Mouse (Mus musculus) heart, embryonic 11.5 days (tissue): ENCODE data around the gene Pla2g3. TPM values are rescaled to one million over a fixed set of nuclear protein-coding genes. Genes with fewer than 3 reads are reported as not detected.

Experiments used
- ATAC-seq: fragments of 200-750 bp; cut with Nextera tagmentation; replicated peaks from 2 replicates; pipeline ENCODE4 v1.8.0; 2017; ENCODE audit warnings: moderate library complexity; ENCODE audit not compliant: insufficient number of reproducible peaks, low FRiP score, low TSS enrichment
- H3K27ac ChIP-seq: fragments of 300-500 bp; sonication (generic); 2 replicates; pipeline ENCODE4 v1.5.1; 2014; ENCODE audit warnings: mild to moderate bottlenecking, low read depth, low read length
- H3K27me3 ChIP-seq: fragments of 300-500 bp; sonication (generic); 2 replicates; pipeline ENCODE4 v1.6.1; 2014; ENCODE audit warnings: mild to moderate bottlenecking, low read length, mixed read lengths; ENCODE audit not compliant: control insufficient read depth, insufficient read depth
- H3K36me3 ChIP-seq: fragments of 300-500 bp; sonication (generic); 2 replicates; pipeline ENCODE4 v1.6.1; 2014; ENCODE audit warnings: mild to moderate bottlenecking, low read length, moderate library complexity, mixed read lengths; ENCODE audit not compliant: control insufficient read depth, insufficient read depth
- H3K4me1 ChIP-seq: fragments of 300-500 bp; sonication (generic); 2 replicates; pipeline ENCODE4 v1.6.1; 2014; ENCODE audit warnings: low read length; ENCODE audit not compliant: control insufficient read depth, insufficient read depth
- H3K4me2 ChIP-seq: fragments of 300-500 bp; sonication (generic); 2 replicates; pipeline ENCODE4 v1.6.1; 2014; ENCODE audit warnings: mild to moderate bottlenecking, moderate library complexity
- H3K4me3 ChIP-seq: fragments of 300-500 bp; sonication (generic); 2 replicates; pipeline ENCODE4 v1.5.1; 2014; ENCODE audit warnings: low read depth, low read length
- H3K9ac ChIP-seq: fragments of 300-500 bp; sonication (generic); 2 replicates; pipeline ENCODE4 v1.6.1; 2014; ENCODE audit warnings: mild to moderate bottlenecking, low read depth, low read length, moderate library complexity
- H3K9me3 ChIP-seq: fragments of 300-500 bp; sonication (generic); replicated peaks from 2 replicates; pipeline ENCODE4 v1.6.1; 2016; ENCODE audit warnings: low read length; ENCODE audit not compliant: control insufficient read depth
- WGBS: fragments of 180-500 bp; shearing (Covaris S2); extraction: QIAGEN DNeasy Blood & Tissue Kit; methylation state at CpG from one replicate; pipeline ENCODE4 v1.1.7; 2014; ENCODE audit not compliant: insufficient replicate concordance; 5-methylcytosine and 5-hydroxymethylcytosine counted together
- polyA plus RNA-seq: library from polyadenylated mRNA; unstranded; fragments of >200 nt; fragmentation: Nextera tagmentation; extraction: Ambion mirVana; gene quantifications from 2 replicates; pipeline ENCODE4 v1.2.1, GENCODE M21; 2014

Pla2g3 gene
- 0.26 and 0.39 TPM in 2 replicates for polyA plus RNA-seq

DNA sequence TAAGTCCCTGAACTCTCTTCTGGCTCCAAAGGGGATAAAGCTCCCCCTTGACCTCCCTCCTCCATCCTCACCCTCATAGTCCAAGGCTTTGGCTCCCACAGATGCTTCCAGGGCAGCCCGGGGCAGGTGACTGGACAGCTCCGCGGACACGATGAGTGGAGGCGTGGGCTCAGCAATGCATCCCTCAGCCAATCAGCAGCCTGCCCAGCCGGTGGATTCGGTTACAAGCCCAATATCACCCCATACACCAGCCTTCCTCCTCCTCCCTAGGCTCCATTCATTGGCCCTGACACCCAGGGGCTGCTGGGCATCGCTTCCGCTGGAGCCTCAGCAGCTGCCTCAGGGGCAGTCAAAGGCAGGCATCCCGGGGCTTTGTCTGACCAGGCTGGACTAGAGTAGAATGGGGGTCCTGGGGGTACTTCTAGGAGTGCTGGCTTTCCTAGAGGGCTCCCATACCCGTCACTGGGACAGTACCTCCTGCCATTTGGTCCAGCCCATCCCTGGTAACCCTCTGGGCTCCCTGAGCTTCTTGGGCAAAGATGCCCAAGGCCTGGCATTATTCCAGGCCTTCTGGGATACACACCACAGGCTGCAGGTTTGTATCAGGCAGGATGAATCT is at the start of gene Pla2g3:
TSS of gene Pla2g3 (plus strand) at position 333 of the 619 bp plus-strand sequence.
- 24% methylated on average over 11 of the region's 11 CpGs for WGBS
- no peak within 1 kb of the TSS for H3K4me2 ChIP-seq
- no peak within 1 kb of the TSS for H3K9ac ChIP-seq
- H3K4me3 ChIP-seq: no peak within 1 kb of the TSS
- no peak for ATAC-seq
- no peaks in the 10 kb centered on the region for H3K27me3 ChIP-seq
- H3K4me1 ChIP-seq: no peaks in the 10 kb centered on the region
- no peak within 1 kb of the TSS for H3K27ac ChIP-seq
- no peaks in the 10 kb centered on the region for H3K9me3 ChIP-seq
- no peaks in the 10 kb centered on the region for H3K36me3 ChIP-seq

DNA sequence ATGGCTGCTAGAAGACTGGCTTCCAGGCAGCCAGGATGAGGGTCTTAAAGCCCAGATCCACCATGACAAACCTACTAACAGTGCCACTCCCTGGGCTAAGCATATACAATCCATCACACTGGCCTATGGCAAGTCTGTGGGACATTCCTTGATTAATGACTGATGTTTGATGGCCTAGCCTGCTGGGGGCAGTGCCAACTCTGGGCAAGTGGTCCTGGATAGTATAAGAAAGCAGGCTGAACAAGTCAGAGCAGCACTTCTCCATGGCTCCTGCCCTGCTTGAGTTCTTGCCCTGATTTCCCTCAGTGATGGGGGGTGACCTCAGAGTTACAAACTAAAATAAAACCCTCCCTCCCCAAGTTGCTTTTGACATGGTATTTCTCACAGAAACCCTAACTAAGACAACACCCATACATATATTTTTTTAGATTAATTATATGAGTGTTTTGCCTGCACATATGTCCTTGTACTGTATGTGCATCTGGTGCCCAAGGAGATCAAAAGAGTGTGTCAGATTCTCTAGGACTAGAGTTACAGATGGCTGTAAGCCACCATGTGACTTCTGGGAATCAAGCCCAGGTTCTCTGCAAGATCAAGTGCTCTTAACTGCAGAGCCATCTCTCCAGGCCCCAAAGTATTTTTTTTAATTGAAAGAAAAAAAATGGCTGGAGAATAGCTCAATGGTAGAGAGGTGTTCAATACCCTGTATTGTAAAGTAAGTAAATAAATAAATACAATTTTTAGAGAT is 46.2 kb upstream of the Pla2g3 start:
- Histone ChIP-seq H3K4me1 (peaks cover 3% of the 10 kb centered on the region; the same call in 1 of the 2 replicates), H3K27ac (no peak overlapping the region), H3K9me3 (no peaks in the 10 kb centered on the region), H3K27me3 (no peaks in the 10 kb centered on the region), H3K9ac (no peak overlapping the region), H3K4me2 (no peak overlapping the region), H3K36me3 (no peaks in the 10 kb centered on the region), H3K4me3 (no peak overlapping the region)
- ATAC-seq: no peak

DNA sequence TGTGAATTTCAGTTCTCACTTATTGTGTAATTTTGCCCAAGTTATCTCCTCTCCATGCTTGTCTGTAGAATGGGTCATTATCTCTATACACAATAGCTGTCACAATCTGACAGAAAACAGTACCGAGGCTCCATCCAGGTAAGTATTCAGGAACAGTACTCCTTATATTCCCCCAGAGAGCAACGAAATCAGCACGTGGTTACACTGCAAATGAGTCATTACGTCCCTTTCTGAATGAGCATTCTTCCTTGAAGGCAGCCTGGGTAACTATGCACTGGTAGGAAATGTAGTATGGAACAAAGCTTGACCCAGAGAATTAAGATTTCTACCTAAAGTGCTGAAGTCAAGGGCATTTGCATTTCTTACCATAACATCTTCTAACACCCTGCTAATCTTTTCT is 45.4 kb upstream of the Pla2g3 start:
- H3K36me3 ChIP-seq: no peaks in the 10 kb centered on the region
- H3K9me3 ChIP-seq: no peaks in the 10 kb centered on the region
- peaks cover 3% of the 10 kb centered on the region; the same call in 1 of the 2 replicates for H3K4me1 ChIP-seq
- 61% methylated on average over 4 of the region's 4 CpGs for WGBS
- no peak overlapping the region for H3K4me2 ChIP-seq
- no peak overlapping the region for H3K27ac ChIP-seq
- H3K27me3 ChIP-seq: no peaks in the 10 kb centered on the region
- no peak overlapping the region for H3K9ac ChIP-seq
- ATAC-seq: no peak
- H3K4me3 ChIP-seq: no peak overlapping the region

DNA sequence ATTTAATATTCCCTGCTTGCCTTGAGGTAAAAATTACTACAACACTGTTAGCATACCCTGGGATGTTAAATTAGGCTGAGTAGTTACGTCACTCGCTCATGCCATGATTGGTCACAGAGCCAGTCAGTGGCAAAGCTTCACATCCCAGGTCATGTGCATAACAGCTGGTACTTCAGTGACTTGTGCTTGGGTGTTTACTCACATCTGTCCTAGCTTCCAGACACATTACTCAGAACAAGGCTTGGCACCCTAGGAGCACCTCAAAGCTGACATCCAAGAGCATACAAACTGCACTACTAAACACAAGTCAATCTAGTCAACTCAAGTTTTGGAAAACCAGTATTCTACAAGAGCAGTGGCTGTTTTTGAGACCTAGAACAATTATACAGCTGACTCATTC is 45.0 kb upstream of the Pla2g3 start:
- H3K9me3 ChIP-seq: no peaks in the 10 kb centered on the region
- no peak overlapping the region for H3K27ac ChIP-seq
- WGBS: 94% methylated on average over 2 of the region's 2 CpGs
- no peak overlapping the region for H3K4me3 ChIP-seq
- no peak overlapping the region for H3K4me2 ChIP-seq
- H3K27me3 ChIP-seq: no peaks in the 10 kb centered on the region
- no peak for ATAC-seq
- no peak overlapping the region for H3K9ac ChIP-seq
- H3K4me1 ChIP-seq: peaks cover 3% of the 10 kb centered on the region; the same call in 1 of the 2 replicates
- no peaks in the 10 kb centered on the region for H3K36me3 ChIP-seq

DNA sequence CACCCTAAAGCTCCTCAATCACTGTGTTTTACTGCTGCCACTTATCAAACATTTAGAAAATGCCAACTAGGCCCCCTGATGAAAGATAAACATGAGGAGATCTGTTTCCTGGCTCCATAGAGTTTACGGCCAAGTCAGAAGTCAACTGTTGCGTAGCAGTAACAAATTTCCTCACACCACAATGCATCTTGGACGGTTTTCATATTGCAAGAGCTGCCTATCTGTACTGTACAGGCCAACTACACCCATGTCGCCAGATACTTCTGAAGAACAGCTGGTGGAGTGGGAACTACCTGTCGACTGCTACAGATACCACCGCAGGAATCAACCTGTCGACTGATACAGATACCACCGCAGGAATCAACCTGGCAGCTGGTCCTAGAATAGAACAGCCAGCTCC is 43.2 kb upstream of the Pla2g3 start:
- ATAC-seq: no peak
- Histone ChIP-seq H3K27me3 (no peaks in the 10 kb centered on the region), H3K9me3 (no peaks in the 10 kb centered on the region), H3K27ac (no peak overlapping the region), H3K4me3 (no peak overlapping the region), H3K4me2 (no peak overlapping the region), H3K4me1 (peaks cover 3% of the 10 kb centered on the region; the same call in 1 of the 2 replicates), H3K36me3 (no peaks in the 10 kb centered on the region), H3K9ac (no peak overlapping the region)
- WGBS: 56% methylated on average over 8 of the region's 8 CpGs

- peak overlapping the region; percentile 91 for H3K27ac ChIP-seq
- peaks cover 12% of the 10 kb centered on the region; the same call in 1 of the 2 replicates for H3K4me1 ChIP-seq
- ATAC-seq: peak; percentile 53; the same call in 1 of the 2 replicates
- peak overlapping the region; percentile 67 for H3K4me2 ChIP-seq
- WGBS: under 1% methylated on average over 20 of the region's 20 CpGs
- H3K4me3 ChIP-seq: peak overlapping the region; percentile 85
- no peaks in the 10 kb centered on the region for H3K27me3 ChIP-seq
- peak overlapping the region; percentile 87 for H3K9ac ChIP-seq
- H3K36me3 ChIP-seq: no peaks in the 10 kb centered on the region; the same call in 1 of the 2 replicates
- H3K9me3 ChIP-seq: no peaks in the 10 kb centered on the region
Measured at GRCm38 (mm10) chr11:3451701-3452163, 36.4 kb upstream of the Pla2g3 start.

DNA sequence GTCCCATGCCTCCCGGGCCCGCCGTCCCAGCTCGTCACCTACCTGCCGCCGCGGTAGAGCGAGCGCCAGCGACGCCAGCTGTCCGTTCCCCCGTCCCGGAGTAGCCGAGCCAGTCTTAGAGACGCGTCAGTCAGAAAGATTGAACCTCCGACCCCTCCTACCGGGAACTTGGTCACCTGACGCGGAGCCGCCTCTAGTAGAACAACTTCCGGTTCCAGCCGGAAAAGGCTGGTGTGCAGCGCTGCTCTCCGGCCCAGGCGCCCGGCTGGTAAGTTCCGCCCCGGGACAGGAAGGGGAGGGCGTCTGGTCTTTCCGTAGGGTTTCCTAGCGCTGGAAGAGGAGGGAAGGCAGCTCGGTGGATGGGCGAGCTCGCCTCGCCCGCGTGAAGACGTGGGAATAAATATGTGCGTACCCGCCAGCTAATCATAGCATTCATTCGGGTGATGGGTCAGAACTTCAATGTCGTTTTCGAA is 35.9 kb upstream of the Pla2g3 start, which contains the start of gene Rnf185:
TSS of gene Rnf185 (minus strand) at position 197 of the 473 bp plus-strand sequence.
- no peaks in the 10 kb centered on the region; the same call in 1 of the 2 replicates for H3K36me3 ChIP-seq
- peak within 1 kb of the TSS; percentile 91 for H3K27ac ChIP-seq
- peak; percentile 97 for ATAC-seq
- no peaks in the 10 kb centered on the region for H3K9me3 ChIP-seq
- H3K27me3 ChIP-seq: no peaks in the 10 kb centered on the region
- H3K4me3 ChIP-seq: peak within 1 kb of the TSS; percentile 85
- peak within 1 kb of the TSS; percentile 87 for H3K9ac ChIP-seq
- peak within 1 kb of the TSS; percentile 67 for H3K4me2 ChIP-seq
- WGBS: under 1% methylated on average over 45 of the region's 45 CpGs
- H3K4me1 ChIP-seq: peaks cover 12% of the 10 kb centered on the region; the same call in 1 of the 2 replicates

DNA sequence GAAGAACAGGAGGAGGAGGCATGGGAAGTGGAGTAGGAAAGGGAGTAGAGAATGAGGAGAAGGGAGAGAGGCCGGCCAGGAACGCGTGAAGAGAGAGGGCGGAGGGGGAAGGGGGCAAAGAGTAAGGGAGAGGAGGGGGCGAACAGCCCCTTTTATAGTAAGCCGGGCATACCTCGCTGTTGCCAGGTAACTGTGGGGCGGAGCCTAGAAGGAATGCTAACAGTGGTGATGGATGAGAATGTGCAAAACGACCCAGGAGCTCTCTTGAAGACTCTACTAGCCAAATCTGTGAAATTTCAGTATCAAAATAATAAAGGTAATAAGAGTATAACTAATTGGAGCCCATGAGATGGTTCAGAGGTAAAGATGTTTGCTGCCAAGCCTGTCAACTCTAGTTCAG is 35.3 kb upstream of the Pla2g3 start:
- WGBS: under 1% methylated on average over 9 of the region's 9 CpGs
- Histone ChIP-seq H3K9me3 (no peaks in the 10 kb centered on the region), H3K36me3 (no peaks in the 10 kb centered on the region; the same call in 1 of the 2 replicates), H3K4me1 (peaks cover 12% of the 10 kb centered on the region; the same call in 1 of the 2 replicates), H3K4me3 (peak overlapping the region; percentile 85), H3K9ac (peak overlapping the region; percentile 87), H3K27ac (peak overlapping the region; percentile 91), H3K4me2 (peak overlapping the region; percentile 67), H3K27me3 (no peaks in the 10 kb centered on the region)
- ATAC-seq: no peak
